Mouse (Mus musculus): ENCODE data around the gene Cntfr.

GRCm38 (mm10) chr4:41648627-41649026 lies 48.3 kb downstream of the Cntfr start:
- TF ChIP-seq POLR2A (IDR thresholded peaks at IDR 0.05; ENCODE audit: insufficient read depth, low read depth, low read length) (no peak), CTCF (IDR thresholded peaks at IDR 0.05; ENCODE audit: insufficient read depth, low read depth, low read length) (no peak)
